ENCODE assay signal across 13 mouse cellular contexts in genomic region chr1:57339156-57339796, GRCm38 (mm10). TPM values are rescaled to one million over a fixed set of nuclear protein-coding genes. Genes with fewer than 3 reads are reported as not detected.
DNase-seq lines count a peak whose midpoint lies in the region; ATAC-seq and TF ChIP-seq lines count a peak whose summit lies in the region.
"Had no signal": no experiment of that assay in that cellular context is flagged by ENCODE, and none has a peak within 500 bp of the region (broad histone marks: within the 10 kb centered on the region; RNA-seq: fewer than 3 reads in every experiment).

No protein-coding gene starts in this region.

- H3K27me3 ChIP-seq in forebrain, embryonic 14.5 days (replicated peaks; ENCODE audit: control insufficient read depth, insufficient read depth, low read length), result no peaks in the 10 kb centered on the region
- H3K27me3 ChIP-seq in forebrain, embryonic 16.5 days (replicated peaks; ENCODE audit: control insufficient read depth, insufficient read depth, low read length), result no peaks in the 10 kb centered on the region
- no peaks in the 10 kb centered on the region for H3K27me3 ChIP-seq in liver, postnatal 0 days (ENCODE audit: insufficient read depth, low read length)
- H3K27me3 ChIP-seq in liver, embryonic 12.5 days (replicated peaks), result no peaks in the 10 kb centered on the region
- no peaks in the 10 kb centered on the region for H3K27me3 ChIP-seq in heart, embryonic 12.5 days (replicated peaks)
- H3K27me3 ChIP-seq: intestine, embryonic 15.5 days; neural tube, embryonic 13.5 days had no signal

- TF ChIP-seq EP300 in liver, postnatal 0 days (IDR thresholded peaks at IDR 0.05; ENCODE audit: low read depth), result no peak

- no peaks in the 10 kb centered on the region for H3K36me3 ChIP-seq in forebrain, embryonic 14.5 days (ENCODE audit: control insufficient read depth, insufficient read depth, low read length)
- H3K36me3 ChIP-seq in forebrain, embryonic 16.5 days (ENCODE audit: control insufficient read depth, insufficient read depth), result no peaks in the 10 kb centered on the region
- no peaks in the 10 kb centered on the region for H3K36me3 ChIP-seq in liver, postnatal 0 days (replicated peaks; ENCODE audit: insufficient read depth, low read length)
- H3K36me3 ChIP-seq in liver, embryonic 12.5 days, result no peaks in the 10 kb centered on the region
- no peaks in the 10 kb centered on the region for H3K36me3 ChIP-seq in heart, embryonic 12.5 days
- H3K36me3 ChIP-seq: intestine, embryonic 15.5 days; limb, embryonic 13.5 days; neural tube, embryonic 13.5 days had no signal

- peak; percentile 80 for DNase-seq in forebrain, embryonic 14.5 days (ENCODE audit: low spot score)
- DNase-seq in liver, postnatal 0 days, result no peak
- DNase-seq in c-Kit-positive CD71-positive TER-119-negative erythroid progenitor cells, embryonic 14.5 days (ENCODE audit: low read depth), result peak; percentile 4
- DNase-seq in retina, postnatal 7 days (ENCODE audit: low read depth, low spot score), result peak; percentile 2
- DNase-seq in heart, adult 18-20 months, result no peak
- DNase-seq: cerebellum, adult 8-10 months; thymus, adult 2 months had no signal

- H3K4me1 ChIP-seq in forebrain, embryonic 14.5 days (ENCODE audit: control insufficient read depth, insufficient read depth, low read length), result no peaks in the 10 kb centered on the region
- H3K4me1 ChIP-seq in forebrain, embryonic 16.5 days (replicated peaks; ENCODE audit: control insufficient read depth, insufficient read depth, low read length), result 0 out of 2 replicates have a peak, but pooled peaks cover 2% of the 10 kb centered on the region
- H3K4me1 ChIP-seq in liver, postnatal 0 days (ENCODE audit: insufficient read depth), result no peaks in the 10 kb centered on the region
- no peaks in the 10 kb centered on the region for H3K4me1 ChIP-seq in liver, embryonic 12.5 days
- H3K4me1 ChIP-seq in heart, embryonic 12.5 days (replicated peaks), result 0 out of 2 replicates have a peak, but pooled peaks cover 3% of the 10 kb centered on the region
- H3K4me1 ChIP-seq: neural tube, embryonic 13.5 days had no signal

- no peak overlapping the region for H3K4me2 ChIP-seq in forebrain, embryonic 14.5 days (ENCODE audit: low read length)
- H3K4me2 ChIP-seq in forebrain, embryonic 16.5 days (ENCODE audit: low read length), result no peak overlapping the region
- no peak overlapping the region for H3K4me2 ChIP-seq in liver, postnatal 0 days (ENCODE audit: low read depth, low read length)
- no peak overlapping the region for H3K4me2 ChIP-seq in liver, embryonic 12.5 days
- no peak overlapping the region for H3K4me2 ChIP-seq in heart, embryonic 12.5 days
- H3K4me2 ChIP-seq: intestine, embryonic 15.5 days; limb, embryonic 13.5 days; neural tube, embryonic 13.5 days had no signal

- H3K4me3 ChIP-seq in forebrain, embryonic 14.5 days (ENCODE audit: low read depth, low read length), result no peak overlapping the region
- no peak overlapping the region for H3K4me3 ChIP-seq in forebrain, embryonic 16.5 days (replicated peaks; ENCODE audit: low read length)
- no peak overlapping the region for H3K4me3 ChIP-seq in liver, postnatal 0 days (ENCODE audit: low read depth, low read length)
- H3K4me3 ChIP-seq in liver, embryonic 12.5 days, result no peak overlapping the region
- no peak overlapping the region for H3K4me3 ChIP-seq in heart, embryonic 12.5 days
- H3K4me3 ChIP-seq: intestine, embryonic 15.5 days; limb, embryonic 13.5 days; neural tube, embryonic 13.5 days had no signal

- no peak overlapping the region for H3K9ac ChIP-seq in forebrain, embryonic 14.5 days (ENCODE audit: low read length)
- H3K9ac ChIP-seq in forebrain, embryonic 16.5 days (replicated peaks; ENCODE audit: low read depth, low read length), result no peak overlapping the region
- H3K9ac ChIP-seq in liver, postnatal 0 days (replicated peaks), result no peak overlapping the region
- H3K9ac ChIP-seq in liver, embryonic 12.5 days, result no peak overlapping the region
- H3K9ac ChIP-seq in heart, embryonic 12.5 days, result no peak overlapping the region
- H3K9ac ChIP-seq: intestine, embryonic 15.5 days; limb, embryonic 13.5 days; neural tube, embryonic 13.5 days had no signal

- WGBS in forebrain, embryonic 14.5 days, result 58% methylated on average over 14 of the region's 14 CpGs
- 55% methylated on average over 14 of the region's 14 CpGs for WGBS in forebrain, embryonic 16.5 days
- WGBS in liver, postnatal 0 days (ENCODE audit: insufficient replicate concordance), result 38% methylated on average over 14 of the region's 14 CpGs
- WGBS in liver, embryonic 12.5 days (ENCODE audit: insufficient replicate concordance), result 45% methylated on average over 14 of the region's 14 CpGs
- 51% methylated on average over 14 of the region's 14 CpGs for WGBS in heart, embryonic 12.5 days

- ATAC-seq in forebrain, embryonic 14.5 days, result no peak
- ATAC-seq in forebrain, embryonic 16.5 days, result no peak
- ATAC-seq in liver, postnatal 0 days, result no peak
- ATAC-seq in liver, embryonic 12.5 days, result no peak
- ATAC-seq in heart, embryonic 12.5 days (ENCODE audit: insufficient number of reproducible peaks, low FRiP score), result no peak
- ATAC-seq: intestine, embryonic 15.5 days had no signal

- H3K9me3 ChIP-seq in forebrain, embryonic 14.5 days (replicated peaks; ENCODE audit: control insufficient read depth, low read length), result no peaks in the 10 kb centered on the region
- H3K9me3 ChIP-seq in forebrain, embryonic 16.5 days (ENCODE audit: control insufficient read depth, low read length), result no peaks in the 10 kb centered on the region
- H3K9me3 ChIP-seq in liver, postnatal 0 days (ENCODE audit: low read length), result no peaks in the 10 kb centered on the region
- H3K9me3 ChIP-seq in liver, embryonic 12.5 days (replicated peaks), result no peaks in the 10 kb centered on the region
- H3K9me3 ChIP-seq in heart, embryonic 12.5 days (replicated peaks), result no peaks in the 10 kb centered on the region
- H3K9me3 ChIP-seq: intestine, embryonic 15.5 days; limb, embryonic 13.5 days; neural tube, embryonic 13.5 days had no signal

- TF ChIP-seq CTCF in liver, postnatal 0 days (IDR thresholded peaks at IDR 0.05; ENCODE audit: low read depth), result peak; percentile 46

- no peak overlapping the region for H3K27ac ChIP-seq in forebrain, embryonic 14.5 days (ENCODE audit: low read depth, low read length)
- H3K27ac ChIP-seq in forebrain, embryonic 16.5 days (ENCODE audit: low read length), result no peak overlapping the region
- H3K27ac ChIP-seq in liver, postnatal 0 days (ENCODE audit: low read depth), result no peak overlapping the region
- no peak overlapping the region for H3K27ac ChIP-seq in liver, embryonic 12.5 days
- no peak overlapping the region for H3K27ac ChIP-seq in heart, embryonic 12.5 days (ENCODE audit: poor library complexity, severe bottlenecking)
- H3K27ac ChIP-seq: intestine, embryonic 15.5 days; limb, embryonic 13.5 days; neural tube, embryonic 13.5 days had no signal

RNA-seq across cellular contexts. Expression of gene 1700066M21Rik, which starts 38.1 kb away (rescaled TPM):
- polyA plus RNA-seq in forebrain, embryonic 14.5 days (2014; fragmentation: Nextera tagmentation; extraction: Ambion mirVana), result 30.3 and 36.8 TPM in 2 replicates
- 32.6 and 40.8 TPM in 2 replicates for polyA plus RNA-seq in forebrain, embryonic 16.5 days (2015; fragmentation: Nextera tagmentation; extraction: Ambion mirVana)
- 6.2 and 6.8 TPM in 2 replicates for polyA plus RNA-seq in liver, postnatal 0 days (2015; fragmentation: Nextera tagmentation; extraction: Ambion mirVana)
- 11.2 TPM in 2 replicates for polyA plus RNA-seq in liver, embryonic 12.5 days (2016; fragmentation: Nextera tagmentation; extraction: Ambion mirVana)
- polyA plus RNA-seq in heart, embryonic 12.5 days (2016; fragmentation: Nextera tagmentation; extraction: Ambion mirVana), result 10.5 and 10.8 TPM in 2 replicates
- 1 to 10 TPM; 2.8 to 3.2 TPM for total RNA-seq in heart, adult 18-20 months (2021)

Comparison
In these comparisons a context has a peak if more than half of its experiments do, and no peak if none do; other contexts are left out.
1. DNase-seq: peak in forebrain, embryonic 14.5 days (single experiment), c-Kit-positive CD71-positive TER-119-negative erythroid progenitor cells, embryonic 14.5 days (single experiment) and retina, postnatal 7 days (single experiment); none in liver, postnatal 0 days (single experiment) and heart, adult 18-20 months (0 of 2).